Mouse (Mus musculus) stomach, postnatal 0 days (tissue): Measurements from ENCODE around the gene Epb41. TPM values are rescaled to one million over a fixed set of nuclear protein-coding genes. Genes with fewer than 3 reads are reported as not detected.
A peak's percentile ranks its signal among the peaks of the same experiment; 100 is the strongest.

Experiments used
- ATAC-seq: fragments of 200-750 bp; cut with Nextera tagmentation; 2 replicates; pipeline ENCODE4 v1.8.0; 2017; ENCODE audit not compliant: low FRiP score, low TSS enrichment
- DNase-seq: peaks from one replicate; pipeline ENCODE4 v3.0.0-alpha.2; 2016; ENCODE audit warnings: low spot score
- H3K27ac ChIP-seq: fragments of 300-500 bp; sonication (generic); replicated peaks from 2 replicates; pipeline ENCODE4 v1.5.1; 2014; ENCODE audit warnings: mild to moderate bottlenecking, control low read depth
- H3K27me3 ChIP-seq: fragments of 300-500 bp; sonication (generic); 2 replicates; pipeline ENCODE4 v1.6.1; 2014; ENCODE audit warnings: low read length; ENCODE audit not compliant: control insufficient read depth, insufficient read depth
- H3K36me3 ChIP-seq: fragments of 300-500 bp; sonication (generic); 2 replicates; pipeline ENCODE4 v1.6.1; 2014; ENCODE audit warnings: low read length, mixed read lengths; ENCODE audit not compliant: control insufficient read depth, insufficient read depth
- H3K4me1 ChIP-seq: fragments of 300-500 bp; sonication (generic); replicated peaks from 2 replicates; pipeline ENCODE4 v1.6.1; 2014; ENCODE audit warnings: antibody characterized with exemption; ENCODE audit not compliant: control insufficient read depth, insufficient read depth
- H3K4me2 ChIP-seq: fragments of 300-500 bp; sonication (generic); replicated peaks from 2 replicates; pipeline ENCODE4 v1.6.1; 2014; ENCODE audit warnings: low read depth, mild to moderate bottlenecking, control low read depth, moderate library complexity
- H3K4me3 ChIP-seq: fragments of 300-500 bp; sonication (generic); 2 replicates; pipeline ENCODE4 v1.5.1; 2014; ENCODE audit warnings: low read depth, low read length, control low read depth
- H3K9ac ChIP-seq: fragments of 300-500 bp; sonication (generic); 2 replicates; pipeline ENCODE4 v1.6.1; 2014; ENCODE audit warnings: mild to moderate bottlenecking, low read length, control low read depth, mixed read lengths
- H3K9me3 ChIP-seq: fragments of 300-500 bp; sonication (generic); 2 replicates; pipeline ENCODE4 v1.6.1; 2016; ENCODE audit warnings: low read length; ENCODE audit not compliant: control insufficient read depth
- CTCF ChIP-seq: IDR thresholded peaks from 2 replicates; pipeline ENCODE4 v1.5.1; 2016; ENCODE audit warnings: antibody characterized with exemption, low read depth, mild to moderate bottlenecking, moderate library complexity
- EP300 ChIP-seq: optimal IDR thresholded peaks from 2 replicates; pipeline ENCODE3; 2016; ENCODE audit warnings: antibody characterized with exemption
- WGBS: fragments of 180-500 bp; shearing (Covaris S2); extraction: QIAGEN DNeasy Blood & Tissue Kit; methylation state at CpG from one replicate; pipeline ENCODE4 v1.1.7; 2014; 5-methylcytosine and 5-hydroxymethylcytosine counted together
- polyA plus RNA-seq: library from polyadenylated mRNA; unstranded; fragments of >200 nt; fragmentation: Nextera tagmentation; extraction: Ambion mirVana; gene quantifications from 2 replicates; pipeline ENCODE4 v1.2.1, GENCODE M21; 2015

Gene Epb41
- polyA plus RNA-seq, 1 experiment from 2014 or later = 24.3 TPM

GRCm38 (mm10) chr4:132078296-132078714, 3.2 kb upstream of the Epb41 start:
- Histone ChIP-seq H3K4me2 (no peak overlapping the region), H3K36me3 (no peaks in the 10 kb centered on the region), H3K9me3 (no peaks in the 10 kb centered on the region), H3K9ac (no peak overlapping the region), H3K4me1 (no peaks in the 10 kb centered on the region), H3K27ac (no peak overlapping the region), H3K27me3 (no peaks in the 10 kb centered on the region), H3K4me3 (no peak overlapping the region)
- WGBS = 58% methylated on average over 7 of the region's 7 CpGs
- DNase-seq = peak; percentile 47
- ATAC-seq = no peak
- TF ChIP-seq CTCF (no peak), EP300 (no peak)

GRCm38 (mm10) chr4:132077445-132077844, 2.3 kb upstream of the Epb41 start:
- ATAC-seq (no peak), DNase-seq (peak; percentile 38)
- TF ChIP-seq EP300 = no peak
- H3K36me3 ChIP-seq = no peaks in the 10 kb centered on the region
- no peaks in the 10 kb centered on the region for H3K9me3 ChIP-seq
- peak overlapping the region; percentile 45; the same call in 1 of the 2 replicates for H3K9ac ChIP-seq
- no peaks in the 10 kb centered on the region for H3K4me1 ChIP-seq
- H3K4me2 ChIP-seq = no peak overlapping the region
- 62% methylated on average over 7 of the region's 7 CpGs for WGBS
- H3K27ac ChIP-seq = peak overlapping the region; percentile 88
- H3K4me3 ChIP-seq = no peak overlapping the region
- H3K27me3 ChIP-seq = no peaks in the 10 kb centered on the region

- Histone ChIP-seq H3K9me3 (no peaks in the 10 kb centered on the region), H3K9ac (peak overlapping the region; percentile 4; the same call in 1 of the 2 replicates), H3K27me3 (no peaks in the 10 kb centered on the region), H3K36me3 (no peaks in the 10 kb centered on the region), H3K4me2 (no peak overlapping the region; the same call in 1 of the 2 replicates), H3K4me3 (no peak overlapping the region), H3K4me1 (no peaks in the 10 kb centered on the region), H3K27ac (peak overlapping the region; percentile 88)
- 29% methylated on average over 20 of the region's 20 CpGs for WGBS
- DNase-seq (peak; percentile 91), ATAC-seq (peak; percentile 82)
- TF ChIP-seq CTCF (no peak), EP300 (no peak)
Measured at GRCm38 (mm10) chr4:132076480-132077405, 1.6 kb upstream of the Epb41 start.

- no peak for ATAC-seq
- DNase-seq = no peak
- TF ChIP-seq CTCF = no peak
- TF ChIP-seq EP300 = no peak
- no peaks in the 10 kb centered on the region for H3K36me3 ChIP-seq
- no peak overlapping the region for H3K9ac ChIP-seq
- no peaks in the 10 kb centered on the region for H3K9me3 ChIP-seq
- WGBS = 67% methylated on average over 1 of the region's 1 CpGs
- no peaks in the 10 kb centered on the region for H3K27me3 ChIP-seq
- peak overlapping the region; percentile 98; the same call in 1 of the 2 replicates for H3K4me2 ChIP-seq
- no peaks in the 10 kb centered on the region for H3K4me1 ChIP-seq
- H3K4me3 ChIP-seq = no peak overlapping the region
- peak overlapping the region; percentile 88 for H3K27ac ChIP-seq
Measured at GRCm38 (mm10) chr4:132075796-132076195, 675 bp upstream of the Epb41 start.

- Histone ChIP-seq H3K9ac (peak within 1 kb of the TSS; percentile 90), H3K4me3 (peak within 1 kb of the TSS; percentile 82), H3K4me2 (peak within 1 kb of the TSS; percentile 98), H3K27me3 (no peaks in the 10 kb centered on the region), H3K36me3 (no peaks in the 10 kb centered on the region), H3K9me3 (no peaks in the 10 kb centered on the region), H3K4me1 (no peaks in the 10 kb centered on the region), H3K27ac (peak within 1 kb of the TSS; percentile 88)
- ATAC-seq (peak; percentile 11), DNase-seq (peak; percentile 63)
- TF ChIP-seq EP300 (peak; percentile 32), CTCF (no peak)
- WGBS = under 1% methylated on average over 42 of the region's 42 CpGs
Measured at GRCm38 (mm10) chr4:132074077-132074932, 816 bp downstream of the Epb41 start, which contains the start of gene Gm10300. Gene Gm10300, plus strand, starts transcription at chr4:132074697.
